Mouse (Mus musculus): ENCODE results near the gene Tubd1. TPM values are rescaled to one million over a fixed set of nuclear protein-coding genes. Genes with fewer than 3 reads are reported as not detected.

Tubd1 gene
- polyA plus RNA-seq, 1 experiment from 2014 or later: 16.1 TPM

GRCm38 (mm10) chr11:86585598-86585984 is 40.8 kb downstream of the Tubd1 start:
- Histone ChIP-seq H3K27me3 (no peaks in the 10 kb centered on the region), H3K4me3 (peak overlapping the region; percentile 49), H3K9ac (peak overlapping the region; percentile 62), H3K4me1 (peaks cover 39% of the 10 kb centered on the region), H3K9me3 (no peaks in the 10 kb centered on the region), H3K27ac (peak overlapping the region; percentile 37), H3K4me2 (peak overlapping the region; percentile 62), H3K36me3 (no peaks in the 10 kb centered on the region; the same call in 1 of the 2 replicates)
- 19% methylated on average over 3 of the region's 3 CpGs for WGBS
- ATAC-seq (ENCODE audit: borderline replicate concordance, extremely low read depth, low FRiP score, low TSS enrichment): no peak

- peak overlapping the region; percentile 49 for H3K4me3 ChIP-seq
- no peaks in the 10 kb centered on the region for H3K27me3 ChIP-seq
- WGBS: 10% methylated on average over 12 of the region's 12 CpGs
- no peaks in the 10 kb centered on the region; the same call in 1 of the 2 replicates for H3K36me3 ChIP-seq
- peaks cover 36% of the 10 kb centered on the region for H3K4me1 ChIP-seq
- ATAC-seq (ENCODE audit: borderline replicate concordance, extremely low read depth, low FRiP score, low TSS enrichment): no peak
- peak overlapping the region; percentile 93 for H3K27ac ChIP-seq
- H3K9ac ChIP-seq: peak overlapping the region; percentile 62
- H3K4me2 ChIP-seq: peak overlapping the region; percentile 62
- H3K9me3 ChIP-seq: no peaks in the 10 kb centered on the region
Observed at GRCm38 (mm10) chr11:86586177-86586867, 41.5 kb downstream of the Tubd1 start.

GRCm38 (mm10) chr11:86586868-86587792 is 42.3 kb downstream of the Tubd1 start:
- H3K36me3 ChIP-seq: no peaks in the 10 kb centered on the region; the same call in 1 of the 2 replicates
- peaks cover 36% of the 10 kb centered on the region for H3K4me1 ChIP-seq
- no peaks in the 10 kb centered on the region for H3K9me3 ChIP-seq
- peak overlapping the region; percentile 93 for H3K27ac ChIP-seq
- H3K4me3 ChIP-seq: peak overlapping the region; percentile 49
- peak overlapping the region; percentile 62 for H3K4me2 ChIP-seq
- H3K27me3 ChIP-seq: no peaks in the 10 kb centered on the region
- peak; percentile 90 for ATAC-seq (ENCODE audit: borderline replicate concordance, extremely low read depth, low FRiP score, low TSS enrichment)
- WGBS: 3% methylated on average over 15 of the region's 15 CpGs
- H3K9ac ChIP-seq: peak overlapping the region; percentile 62

- H3K27ac ChIP-seq: peak overlapping the region; percentile 93
- no peaks in the 10 kb centered on the region; the same call in 1 of the 2 replicates for H3K36me3 ChIP-seq
- peaks cover 41% of the 10 kb centered on the region for H3K4me1 ChIP-seq
- 25% methylated on average over 7 of the region's 7 CpGs for WGBS
- no peaks in the 10 kb centered on the region for H3K27me3 ChIP-seq
- H3K9ac ChIP-seq: no peak overlapping the region
- H3K4me3 ChIP-seq: peak overlapping the region; percentile 49; the same call in 1 of the 2 replicates
- no peak for ATAC-seq (ENCODE audit: borderline replicate concordance, extremely low read depth, low FRiP score, low TSS enrichment)
- H3K4me2 ChIP-seq: peak overlapping the region; percentile 62
- H3K9me3 ChIP-seq: no peaks in the 10 kb centered on the region
Observed at GRCm38 (mm10) chr11:86587830-86588229, 43.0 kb downstream of the Tubd1 start.

- 88% methylated on average over 4 of the region's 4 CpGs for WGBS
- Histone ChIP-seq H3K4me1 (peaks cover 50% of the 10 kb centered on the region), H3K27ac (no peak overlapping the region), H3K9me3 (no peaks in the 10 kb centered on the region), H3K4me2 (no peak overlapping the region), H3K4me3 (no peak overlapping the region), H3K36me3 (no peaks in the 10 kb centered on the region; the same call in 1 of the 2 replicates), H3K9ac (no peak overlapping the region), H3K27me3 (no peaks in the 10 kb centered on the region)
- ATAC-seq (ENCODE audit: borderline replicate concordance, extremely low read depth, low FRiP score, low TSS enrichment): no peak
Observed at GRCm38 (mm10) chr11:86588583-86589298, 44.0 kb downstream of the Tubd1 start.

- Histone ChIP-seq H3K27ac (no peak overlapping the region), H3K4me3 (no peak overlapping the region), H3K36me3 (no peaks in the 10 kb centered on the region), H3K4me1 (peaks cover 44% of the 10 kb centered on the region), H3K9me3 (no peaks in the 10 kb centered on the region), H3K9ac (no peak overlapping the region), H3K4me2 (no peak overlapping the region), H3K27me3 (no peaks in the 10 kb centered on the region)
- 81% methylated on average over 4 of the region's 4 CpGs for WGBS
- no peak for ATAC-seq (ENCODE audit: borderline replicate concordance, extremely low read depth, low FRiP score, low TSS enrichment)
Observed at GRCm38 (mm10) chr11:86590066-86590465, 45.3 kb downstream of the Tubd1 start.

- Histone ChIP-seq H3K9me3 (no peaks in the 10 kb centered on the region), H3K27me3 (no peaks in the 10 kb centered on the region), H3K36me3 (no peaks in the 10 kb centered on the region), H3K9ac (no peak overlapping the region), H3K27ac (no peak overlapping the region), H3K4me3 (no peak overlapping the region), H3K4me2 (no peak overlapping the region), H3K4me1 (peaks cover 42% of the 10 kb centered on the region)
- 69% methylated on average over 10 of the region's 10 CpGs for WGBS
- ATAC-seq (ENCODE audit: borderline replicate concordance, extremely low read depth, low FRiP score, low TSS enrichment): no peak
Observed at GRCm38 (mm10) chr11:86590579-86590978, 45.8 kb downstream of the Tubd1 start.

GRCm38 (mm10) chr11:86591301-86591845 is 46.6 kb downstream of the Tubd1 start:
- Histone ChIP-seq H3K9me3 (no peaks in the 10 kb centered on the region), H3K36me3 (no peaks in the 10 kb centered on the region), H3K4me1 (peaks cover 39% of the 10 kb centered on the region), H3K27me3 (no peaks in the 10 kb centered on the region), H3K9ac (no peak overlapping the region), H3K4me3 (no peak overlapping the region), H3K27ac (no peak overlapping the region), H3K4me2 (no peak overlapping the region)
- 72% methylated on average over 4 of the region's 4 CpGs for WGBS
- ATAC-seq (ENCODE audit: borderline replicate concordance, extremely low read depth, low FRiP score, low TSS enrichment): no peak

GRCm38 (mm10) chr11:86591931-86592616 is 47.3 kb downstream of the Tubd1 start:
- Histone ChIP-seq H3K27ac (peak overlapping the region; percentile 79), H3K4me1 (peaks cover 33% of the 10 kb centered on the region), H3K36me3 (no peaks in the 10 kb centered on the region), H3K9me3 (no peaks in the 10 kb centered on the region), H3K4me3 (no peak overlapping the region), H3K9ac (no peak overlapping the region), H3K27me3 (no peaks in the 10 kb centered on the region), H3K4me2 (no peak overlapping the region)
- ATAC-seq (ENCODE audit: borderline replicate concordance, extremely low read depth, low FRiP score, low TSS enrichment): no peak
- WGBS: 77% methylated on average over 2 of the region's 2 CpGs

GRCm38 (mm10) chr11:86592993-86593392 is 48.2 kb downstream of the Tubd1 start:
- Histone ChIP-seq H3K4me2 (no peak overlapping the region; the same call in 1 of the 2 replicates), H3K4me1 (peaks cover 26% of the 10 kb centered on the region), H3K36me3 (no peaks in the 10 kb centered on the region), H3K27me3 (no peaks in the 10 kb centered on the region), H3K9me3 (no peaks in the 10 kb centered on the region), H3K4me3 (no peak overlapping the region), H3K27ac (peak overlapping the region; percentile 79), H3K9ac (no peak overlapping the region)
- peak; percentile 73 for ATAC-seq (ENCODE audit: borderline replicate concordance, extremely low read depth, low FRiP score, low TSS enrichment)
- 11% methylated on average over 3 of the region's 3 CpGs for WGBS

GRCm38 (mm10) chr11:86593443-86593842 is 48.7 kb downstream of the Tubd1 start:
- Histone ChIP-seq H3K4me2 (no peak overlapping the region; the same call in 1 of the 2 replicates), H3K27ac (peak overlapping the region; percentile 79), H3K27me3 (no peaks in the 10 kb centered on the region), H3K9me3 (no peaks in the 10 kb centered on the region), H3K4me3 (no peak overlapping the region), H3K4me1 (peaks cover 23% of the 10 kb centered on the region), H3K9ac (no peak overlapping the region), H3K36me3 (no peaks in the 10 kb centered on the region)
- 64% methylated on average over 5 of the region's 5 CpGs for WGBS
- ATAC-seq (ENCODE audit: borderline replicate concordance, extremely low read depth, low FRiP score, low TSS enrichment): no peak
